Mouse (Mus musculus): Measurements from ENCODE around the gene Ednrb.

- TF ChIP-seq CTCF (conservative IDR thresholded peaks at IDR 0.05; ENCODE audit: insufficient read depth, insufficient read length, low read depth, low read length) = no peak
- TF ChIP-seq POLR2A (IDR thresholded peaks at IDR 0.05; ENCODE audit: low read depth, low read length) = no peak
Observed at GRCm38 (mm10) chr14:103816637-103817308, 27.4 kb downstream of the Ednrb start.
